Mouse (Mus musculus): Measurements from ENCODE around the gene Prap1. TPM values are rescaled to one million over a fixed set of nuclear protein-coding genes. Genes with fewer than 3 reads are reported as not detected.

Prap1 gene
- polyA plus RNA-seq, 1 experiment from 2014 or later = not detected

DNA sequence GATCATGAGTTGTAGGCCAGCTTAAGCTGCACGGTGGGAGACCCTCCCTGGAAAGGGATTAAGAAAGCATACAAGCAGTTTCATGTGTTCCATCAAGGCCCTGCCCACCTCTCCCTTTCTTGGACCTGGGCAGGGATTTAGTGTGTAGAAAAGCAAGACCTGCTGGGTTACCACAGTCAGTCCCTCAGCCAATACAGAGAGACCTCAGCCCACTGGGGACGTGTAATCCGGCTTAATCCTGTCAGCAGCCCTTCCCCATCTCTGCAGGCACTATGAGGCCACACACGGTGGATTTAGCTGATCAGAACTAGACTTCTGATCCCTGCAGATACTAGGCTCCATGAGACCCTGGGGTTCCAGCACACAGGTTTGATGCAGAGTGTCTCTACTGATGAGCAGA, 33.6 kb upstream of the Prap1 start:
- no peak overlapping the region for H3K27ac ChIP-seq
- H3K4me1 ChIP-seq (replicated peaks; ENCODE audit: control insufficient read depth, insufficient read depth, low read length) = peaks cover 39% of the 10 kb centered on the region
- H3K4me2 ChIP-seq (replicated peaks) = no peak overlapping the region
- no peaks in the 10 kb centered on the region for H3K9me3 ChIP-seq (ENCODE audit: control insufficient read depth, low read length)
- DNase-seq (ENCODE audit: low spot score) = no peak
- H3K27me3 ChIP-seq (ENCODE audit: control insufficient read depth, insufficient read depth, low read length) = peaks cover 6% of the 10 kb centered on the region; the same call in 1 of the 2 replicates
- H3K4me3 ChIP-seq (replicated peaks; ENCODE audit: low read length) = no peak overlapping the region
- no peak overlapping the region for H3K9ac ChIP-seq
- WGBS = 15% methylated on average over 4 of the region's 4 CpGs
- H3K36me3 ChIP-seq (replicated peaks; ENCODE audit: control insufficient read depth, insufficient read depth) = no peaks in the 10 kb centered on the region
- no peak for ATAC-seq (ENCODE audit: low FRiP score)

DNA sequence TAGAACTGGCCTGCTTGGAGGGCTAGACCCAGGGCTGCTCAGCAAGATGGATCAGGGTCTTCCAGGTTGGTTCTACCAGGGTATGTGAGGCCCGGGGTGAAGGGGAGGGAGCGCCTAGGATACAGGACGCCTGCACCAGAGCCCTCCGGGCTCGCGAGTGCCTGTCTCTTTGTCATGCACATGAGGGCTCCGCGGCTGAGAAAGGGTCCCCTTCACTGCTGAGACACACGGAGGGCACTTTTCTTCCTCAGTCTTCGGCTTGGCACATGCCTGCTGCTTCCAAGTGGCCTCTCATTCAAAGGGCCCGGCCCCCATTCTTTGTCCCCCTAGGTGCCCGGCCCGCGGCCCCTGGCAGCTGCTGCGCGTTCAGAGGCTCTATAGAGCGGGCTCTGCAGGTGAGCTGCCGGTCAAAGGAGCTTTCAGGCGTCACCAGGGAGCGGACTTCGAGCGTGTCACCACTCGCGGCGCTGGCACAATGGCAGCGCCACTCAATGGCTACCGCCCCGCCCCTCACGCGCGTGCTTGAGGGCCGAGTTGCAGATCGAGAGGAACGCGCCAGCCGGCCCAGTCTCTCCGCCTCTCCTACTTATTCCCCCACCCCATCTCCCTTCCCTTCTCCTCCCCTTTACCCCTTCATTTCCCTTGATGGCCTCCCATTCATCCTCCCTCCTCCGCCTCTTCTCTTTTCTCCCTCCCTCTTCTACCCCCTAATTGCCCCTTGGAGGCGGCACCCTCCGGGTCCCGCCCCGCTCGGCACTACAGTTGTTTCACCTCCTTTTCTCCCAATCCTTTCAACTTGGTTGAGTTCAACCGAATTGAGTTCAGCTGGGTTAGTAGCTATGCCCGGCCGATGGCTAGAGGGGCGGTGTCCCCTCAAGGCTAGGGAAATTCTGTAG, 32.0 kb upstream of the Prap1 start:
- peaks cover 17% of the 10 kb centered on the region; the same call in 1 of the 2 replicates for H3K27me3 ChIP-seq (ENCODE audit: control insufficient read depth, insufficient read depth, low read length)
- H3K4me1 ChIP-seq (replicated peaks; ENCODE audit: control insufficient read depth, insufficient read depth, low read length) = peaks cover 39% of the 10 kb centered on the region
- peak overlapping the region; percentile 27; the same call in 1 of the 2 replicates for H3K27ac ChIP-seq
- H3K36me3 ChIP-seq (replicated peaks; ENCODE audit: control insufficient read depth, insufficient read depth) = no peaks in the 10 kb centered on the region
- no peaks in the 10 kb centered on the region for H3K9me3 ChIP-seq (ENCODE audit: control insufficient read depth, low read length)
- ATAC-seq (ENCODE audit: low FRiP score) = peak; percentile 55
- H3K9ac ChIP-seq = peak overlapping the region; percentile 66
- peak overlapping the region; percentile 30 for H3K4me3 ChIP-seq (replicated peaks; ENCODE audit: low read length)
- DNase-seq (ENCODE audit: low spot score) = peak; percentile 75
- under 1% methylated on average over 47 of the region's 47 CpGs for WGBS
- peak overlapping the region; percentile 83 for H3K4me2 ChIP-seq (replicated peaks)

DNA sequence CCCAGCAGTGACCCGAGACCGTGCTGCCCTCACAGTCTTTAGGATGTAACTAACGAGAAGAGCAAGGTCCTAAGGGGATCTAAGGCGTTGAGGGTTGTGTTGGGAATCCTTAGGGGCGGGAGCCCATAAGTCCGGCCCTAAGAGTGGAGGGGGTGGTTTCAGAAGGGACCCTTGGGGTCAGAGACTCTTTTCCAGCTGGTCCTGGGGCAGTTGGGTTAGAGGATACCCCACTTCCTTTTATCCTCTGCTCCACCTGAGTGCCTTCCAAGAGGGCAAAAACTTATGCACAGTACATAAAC, 31.4 kb upstream of the Prap1 start:
- Histone ChIP-seq H3K4me3 (replicated peaks; ENCODE audit: low read length) (peak overlapping the region; percentile 30; the same call in 1 of the 2 replicates), H3K36me3 (replicated peaks; ENCODE audit: control insufficient read depth, insufficient read depth) (no peaks in the 10 kb centered on the region), H3K27me3 (ENCODE audit: control insufficient read depth, insufficient read depth, low read length) (peaks cover 17% of the 10 kb centered on the region; the same call in 1 of the 2 replicates), H3K9ac (peak overlapping the region; percentile 66; the same call in 1 of the 2 replicates), H3K27ac (no peak overlapping the region), H3K4me1 (replicated peaks; ENCODE audit: control insufficient read depth, insufficient read depth, low read length) (peaks cover 38% of the 10 kb centered on the region), H3K4me2 (replicated peaks) (peak overlapping the region; percentile 83), H3K9me3 (ENCODE audit: control insufficient read depth, low read length) (no peaks in the 10 kb centered on the region)
- DNase-seq (ENCODE audit: low spot score) (no peak), ATAC-seq (ENCODE audit: low FRiP score) (0 out of 2 replicates have a peak, but pooled peaks have one; percentile 0)
- WGBS = 3% methylated on average over 6 of the region's 6 CpGs

DNA sequence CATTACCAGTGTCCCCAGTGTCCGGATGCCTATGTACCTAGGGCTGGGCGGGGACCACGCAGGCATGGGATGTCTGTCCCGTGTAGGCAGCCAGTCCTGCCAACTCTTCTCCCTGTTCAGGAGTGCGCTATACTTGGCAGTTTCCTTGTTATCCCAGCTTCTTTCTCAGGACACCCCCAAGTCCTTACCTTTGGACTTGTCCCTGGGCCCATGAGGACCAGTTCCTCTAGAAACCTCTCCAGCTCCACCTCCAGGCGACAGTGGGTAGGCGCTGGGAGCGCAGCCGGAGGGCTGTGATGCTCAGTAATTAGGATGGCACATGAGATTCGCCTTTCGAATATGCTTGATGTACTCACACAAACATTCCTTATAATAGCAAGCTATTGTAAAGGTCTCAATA, 30.9 kb upstream of the Prap1 start:
- peaks cover 17% of the 10 kb centered on the region; the same call in 1 of the 2 replicates for H3K27me3 ChIP-seq (ENCODE audit: control insufficient read depth, insufficient read depth, low read length)
- no peak overlapping the region for H3K4me3 ChIP-seq (replicated peaks; ENCODE audit: low read length)
- H3K36me3 ChIP-seq (replicated peaks; ENCODE audit: control insufficient read depth, insufficient read depth) = no peaks in the 10 kb centered on the region
- H3K4me2 ChIP-seq (replicated peaks) = no peak overlapping the region
- 10% methylated on average over 11 of the region's 11 CpGs for WGBS
- no peaks in the 10 kb centered on the region for H3K9me3 ChIP-seq (ENCODE audit: control insufficient read depth, low read length)
- H3K27ac ChIP-seq = no peak overlapping the region
- no peak overlapping the region for H3K9ac ChIP-seq
- H3K4me1 ChIP-seq (replicated peaks; ENCODE audit: control insufficient read depth, insufficient read depth, low read length) = peaks cover 33% of the 10 kb centered on the region
- DNase-seq (ENCODE audit: low spot score) (no peak), ATAC-seq (ENCODE audit: low FRiP score) (no peak)

DNA sequence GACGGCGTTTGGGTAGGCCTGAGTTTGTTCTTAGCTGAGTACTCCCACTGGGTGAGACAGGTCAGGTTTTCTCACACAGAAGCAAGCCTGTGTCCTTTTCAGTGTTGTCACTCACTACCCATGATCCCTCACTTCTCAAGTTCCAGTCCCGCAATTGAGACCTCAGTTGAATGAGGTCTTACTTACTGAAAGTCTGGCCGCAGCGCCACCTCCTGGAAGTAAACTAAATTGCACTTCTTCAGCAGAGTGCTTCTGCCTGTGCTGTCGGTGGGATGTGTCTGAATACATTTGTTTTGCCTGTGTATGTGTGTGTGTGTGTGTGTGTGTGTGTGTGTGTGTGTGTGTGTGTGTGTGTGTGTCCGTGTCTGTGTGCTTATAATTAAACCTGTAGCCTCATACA, 30.1 kb upstream of the Prap1 start:
- no peak overlapping the region for H3K4me2 ChIP-seq (replicated peaks)
- peaks cover 17% of the 10 kb centered on the region; the same call in 1 of the 2 replicates for H3K27me3 ChIP-seq (ENCODE audit: control insufficient read depth, insufficient read depth, low read length)
- ATAC-seq (ENCODE audit: low FRiP score) (no peak), DNase-seq (ENCODE audit: low spot score) (peak; percentile 87)
- no peak overlapping the region for H3K9ac ChIP-seq
- H3K4me3 ChIP-seq (replicated peaks; ENCODE audit: low read length) = no peak overlapping the region
- 21% methylated on average over 7 of the region's 7 CpGs for WGBS
- no peaks in the 10 kb centered on the region for H3K9me3 ChIP-seq (ENCODE audit: control insufficient read depth, low read length)
- H3K4me1 ChIP-seq (replicated peaks; ENCODE audit: control insufficient read depth, insufficient read depth, low read length) = peaks cover 28% of the 10 kb centered on the region
- no peak overlapping the region for H3K27ac ChIP-seq
- H3K36me3 ChIP-seq (replicated peaks; ENCODE audit: control insufficient read depth, insufficient read depth) = no peaks in the 10 kb centered on the region

DNA sequence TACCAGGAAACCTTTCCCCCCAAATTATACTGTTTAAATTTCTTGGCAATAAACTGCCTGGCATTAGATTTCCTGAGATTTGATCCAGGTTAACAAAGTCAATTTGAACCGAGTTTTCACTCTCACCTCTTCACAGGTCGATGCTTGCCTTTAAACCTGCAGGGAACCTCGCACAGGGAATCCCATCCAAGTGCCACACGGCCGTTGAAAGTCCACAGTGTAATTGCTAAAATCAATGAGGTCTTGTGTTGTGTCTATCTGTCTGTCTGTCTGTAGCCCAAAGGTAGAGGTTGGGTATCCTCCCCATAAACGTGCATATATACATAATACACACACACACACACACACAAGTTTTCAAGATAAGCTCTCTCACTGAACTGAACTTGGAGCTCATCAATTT, 25.8 kb upstream of the Prap1 start:
- WGBS = 74% methylated on average over 6 of the region's 6 CpGs
- Histone ChIP-seq H3K4me2 (replicated peaks) (no peak overlapping the region), H3K9me3 (ENCODE audit: control insufficient read depth, low read length) (no peaks in the 10 kb centered on the region), H3K36me3 (replicated peaks; ENCODE audit: control insufficient read depth, insufficient read depth) (peaks cover 16% of the 10 kb centered on the region), H3K27me3 (ENCODE audit: control insufficient read depth, insufficient read depth, low read length) (peaks cover 11% of the 10 kb centered on the region; the same call in 1 of the 2 replicates), H3K9ac (no peak overlapping the region), H3K4me3 (replicated peaks; ENCODE audit: low read length) (no peak overlapping the region), H3K4me1 (replicated peaks; ENCODE audit: control insufficient read depth, insufficient read depth, low read length) (no peaks in the 10 kb centered on the region), H3K27ac (no peak overlapping the region)
- no peak for DNase-seq (ENCODE audit: low spot score)
- ATAC-seq (ENCODE audit: low FRiP score) = no peak

DNA sequence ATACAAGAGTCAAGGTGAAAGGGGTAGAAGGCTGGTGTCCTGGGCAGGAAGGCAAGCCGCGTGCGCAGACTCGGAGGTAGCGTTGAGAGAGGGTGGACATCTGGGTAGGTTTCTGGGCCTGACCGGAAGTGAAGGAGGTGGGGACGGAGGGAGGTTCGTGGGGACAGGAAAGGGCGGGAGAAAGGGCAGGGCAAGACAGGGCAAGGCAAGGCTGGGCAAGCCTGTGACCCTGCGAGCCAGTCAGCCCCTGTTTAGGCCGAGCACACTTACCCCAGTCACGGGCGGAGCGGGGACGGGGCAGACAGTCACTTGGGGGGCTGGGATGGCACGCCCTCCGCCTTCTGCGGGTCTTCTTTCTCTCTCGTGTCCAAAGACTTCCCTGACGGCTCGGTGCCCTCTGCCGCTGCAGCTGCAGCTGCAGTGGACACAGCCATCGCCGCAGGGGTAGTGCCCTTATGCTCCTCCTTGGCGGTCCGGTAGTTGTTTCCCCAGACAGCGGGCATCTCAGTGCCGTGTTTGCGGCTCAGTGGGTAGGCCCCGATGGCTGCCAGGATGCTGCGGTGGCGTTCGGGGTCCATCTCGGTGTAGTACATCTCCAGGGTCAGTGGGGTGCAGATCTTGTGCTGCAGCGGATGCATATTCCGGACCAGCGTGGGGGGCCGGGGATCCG, 23.0 kb upstream of the Prap1 start:
- Histone ChIP-seq H3K27me3 (ENCODE audit: control insufficient read depth, insufficient read depth, low read length) (peaks cover 5% of the 10 kb centered on the region; the same call in 1 of the 2 replicates), H3K4me3 (replicated peaks; ENCODE audit: low read length) (0 out of 2 replicates have a peak overlapping the region, but pooled peaks have one; percentile 13), H3K9ac (no peak overlapping the region), H3K4me1 (replicated peaks; ENCODE audit: control insufficient read depth, insufficient read depth, low read length) (no peaks in the 10 kb centered on the region), H3K36me3 (replicated peaks; ENCODE audit: control insufficient read depth, insufficient read depth) (peaks cover 27% of the 10 kb centered on the region), H3K27ac (no peak overlapping the region), H3K4me2 (replicated peaks) (peak overlapping the region; percentile 37), H3K9me3 (ENCODE audit: control insufficient read depth, low read length) (no peaks in the 10 kb centered on the region)
- DNase-seq (ENCODE audit: low spot score) (no peak), ATAC-seq (ENCODE audit: low FRiP score) (no peak)
- 37% methylated on average over 39 of the region's 39 CpGs for WGBS

DNA sequence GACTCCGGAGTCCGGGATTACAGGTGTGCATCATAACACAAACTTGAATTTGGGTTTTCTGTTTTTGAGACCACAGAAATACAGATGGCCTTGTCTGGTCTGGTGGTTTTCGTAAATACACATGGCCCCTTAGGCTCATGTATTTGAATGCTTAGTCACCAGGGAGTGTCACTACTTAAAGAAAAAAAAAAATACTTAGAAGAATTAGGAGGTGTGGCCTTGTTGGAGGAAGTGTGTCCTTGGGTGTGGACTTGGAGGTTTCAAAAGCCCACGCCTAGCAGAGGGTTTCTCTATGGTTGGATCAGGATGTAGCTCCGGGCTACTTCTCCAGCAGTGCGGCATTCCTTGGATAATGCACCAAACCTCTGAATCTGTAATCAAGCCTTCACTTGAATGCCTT, 15.5 kb upstream of the Prap1 start:
- Histone ChIP-seq H3K4me2 (replicated peaks) (no peak overlapping the region), H3K9ac (no peak overlapping the region), H3K36me3 (replicated peaks; ENCODE audit: control insufficient read depth, insufficient read depth) (0 out of 2 replicates have a peak, but pooled peaks cover 11% of the 10 kb centered on the region), H3K27ac (no peak overlapping the region), H3K9me3 (ENCODE audit: control insufficient read depth, low read length) (no peaks in the 10 kb centered on the region), H3K4me1 (replicated peaks; ENCODE audit: control insufficient read depth, insufficient read depth, low read length) (peaks cover 16% of the 10 kb centered on the region), H3K4me3 (replicated peaks; ENCODE audit: low read length) (no peak overlapping the region), H3K27me3 (ENCODE audit: control insufficient read depth, insufficient read depth, low read length) (no peaks in the 10 kb centered on the region)
- 78% methylated on average over 6 of the region's 6 CpGs for WGBS
- no peak for ATAC-seq (ENCODE audit: low FRiP score)
- DNase-seq (ENCODE audit: low spot score) = no peak

DNA sequence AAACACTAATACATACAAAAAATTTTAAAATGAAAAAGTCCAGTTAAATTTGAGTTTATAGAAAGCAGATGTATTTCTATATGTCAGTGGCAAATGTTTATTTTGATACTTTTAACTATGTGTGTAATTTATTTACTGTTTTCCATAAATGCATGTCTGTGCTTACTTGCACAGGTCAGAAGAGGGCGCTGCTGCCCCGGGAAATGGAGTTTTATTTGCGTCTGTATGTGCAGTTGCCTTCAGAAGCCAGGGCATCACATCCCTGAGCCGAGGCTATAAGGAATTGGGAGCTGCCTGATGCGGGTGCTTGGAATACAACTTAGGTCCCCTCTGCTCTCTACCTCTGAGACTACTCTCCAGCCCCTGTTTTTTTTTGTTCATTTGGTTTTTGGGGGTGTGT, 14.5 kb upstream of the Prap1 start:
- 0 out of 2 replicates have a peak, but pooled peaks cover 3% of the 10 kb centered on the region for H3K36me3 ChIP-seq (replicated peaks; ENCODE audit: control insufficient read depth, insufficient read depth)
- peaks cover 16% of the 10 kb centered on the region for H3K4me1 ChIP-seq (replicated peaks; ENCODE audit: control insufficient read depth, insufficient read depth, low read length)
- no peak for ATAC-seq (ENCODE audit: low FRiP score)
- DNase-seq (ENCODE audit: low spot score) = peak; percentile 90
- no peak overlapping the region for H3K4me3 ChIP-seq (replicated peaks; ENCODE audit: low read length)
- H3K9me3 ChIP-seq (ENCODE audit: control insufficient read depth, low read length) = no peaks in the 10 kb centered on the region
- no peaks in the 10 kb centered on the region for H3K27me3 ChIP-seq (ENCODE audit: control insufficient read depth, insufficient read depth, low read length)
- 4% methylated on average over 5 of the region's 5 CpGs for WGBS
- no peak overlapping the region for H3K27ac ChIP-seq
- no peak overlapping the region for H3K4me2 ChIP-seq (replicated peaks)
- H3K9ac ChIP-seq = no peak overlapping the region
